Mouse (Mus musculus) thymus, postnatal 10 days (tissue): ENCODE measurements around the gene Psmd2.
A peak's percentile ranks its signal among the peaks of the same experiment; 100 is the strongest.

Source experiments
- DNase-seq, 2 experiments: peaks; one replicate each; pipeline ENCODE4 v3.0.0; 2021; ENCODE audit warnings: low spot score in 2 of 2

Psmd2 gene

GRCm38 (mm10) chr16:20651076-20651946 lies at the start of gene Psmd2:
Gene Psmd2 (plus strand): TSS chr16:20651652.
- DNase-seq, result peak; percentile 86 to 94

- DNase-seq, result no peak
Observed at GRCm38 (mm10) chr16:20604705-20605104, 46.7 kb upstream of the Psmd2 start.

GRCm38 (mm10) chr16:20610501-20611356 lies 40.7 kb upstream of the Psmd2 start:
- peak; percentile 44 to 70 for DNase-seq

GRCm38 (mm10) chr16:20611357-20612227 lies 39.9 kb upstream of the Psmd2 start, which contains the start of the genes Eef1akmt4, Gm49333 and Alg3:
Gene Eef1akmt4 (plus strand): TSS chr16:20611593.
Gene Gm49333 (plus strand): TSS chr16:20611610.
Gene Alg3 (minus strand): TSS chr16:20611735.
- peak; percentile 70 to 73 for DNase-seq

- DNase-seq, result no peak
Observed at GRCm38 (mm10) chr16:20619541-20620398, 31.7 kb upstream of the Psmd2 start.

- DNase-seq, result no peak
Observed at GRCm38 (mm10) chr16:20620399-20620735, 31.1 kb upstream of the Psmd2 start.

GRCm38 (mm10) chr16:20620751-20621190 lies 30.7 kb upstream of the Psmd2 start:
- DNase-seq, result peak in 1 of 2 experiments; percentile 14

- peak in 1 of 2 experiments; percentile 35 for DNase-seq
Observed at GRCm38 (mm10) chr16:20621191-20621990, 30.1 kb upstream of the Psmd2 start, which contains the start of gene Camk2n2. Gene Camk2n2 (minus strand): TSS chr16:20621287.

- peak in 1 of 2 experiments; percentile 16 for DNase-seq
Observed at GRCm38 (mm10) chr16:20621991-20622685, 29.3 kb upstream of the Psmd2 start.

GRCm38 (mm10) chr16:20623211-20623610 lies 28.2 kb upstream of the Psmd2 start:
- DNase-seq, result no peak

GRCm38 (mm10) chr16:20628871-20629391 lies 22.5 kb upstream of the Psmd2 start:
- DNase-seq, result no peak

- DNase-seq, result no peak
Observed at GRCm38 (mm10) chr16:20629731-20630634, 21.5 kb upstream of the Psmd2 start, which contains the start of gene Ece2. Gene Ece2 (plus strand): TSS chr16:20629828.

- no peak for DNase-seq
Observed at GRCm38 (mm10) chr16:20637410-20637809, 14.0 kb upstream of the Psmd2 start.

- DNase-seq, result no peak
Observed at GRCm38 (mm10) chr16:20638367-20638766, 13.1 kb upstream of the Psmd2 start.

- peak; percentile 25 to 63 for DNase-seq
Observed at GRCm38 (mm10) chr16:20642161-20642560, 9.3 kb upstream of the Psmd2 start.

- no peak for DNase-seq
Observed at GRCm38 (mm10) chr16:20643911-20644310, 7.5 kb upstream of the Psmd2 start.

- DNase-seq, result no peak
Observed at GRCm38 (mm10) chr16:20651947-20652310, 477 bp downstream of the Psmd2 start.
